Mouse (Mus musculus): ENCODE measurements at regions not wholly inside any gene's neighbourhood (a gene's known extent, or its start where the extent isn't known, plus 50 kb on each side); places are given as distances from the start of the nearest gene placed in this dataset.

DNA sequence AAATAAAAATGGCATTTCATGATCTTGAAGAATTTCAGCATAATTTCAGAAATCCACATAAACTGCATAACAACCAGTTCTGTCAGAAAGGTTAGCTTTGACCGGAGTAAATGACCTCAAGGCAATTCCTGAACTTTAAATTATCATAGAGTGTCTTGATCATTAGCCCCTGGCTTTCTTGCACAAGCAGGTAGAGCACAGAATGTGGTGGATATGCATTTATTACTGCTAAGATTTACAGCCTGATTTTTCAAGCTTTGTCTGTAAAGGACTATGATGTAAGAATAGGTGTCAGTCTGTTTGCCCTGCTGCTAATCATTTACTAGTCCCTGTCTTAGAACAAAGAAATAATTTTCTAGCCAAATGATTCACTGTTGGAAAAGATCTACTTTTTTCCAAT lies 347.3 kb downstream of the Ppp1r3a start:
- no peak for DNase-seq (ENCODE audit: low read depth)

DNA sequence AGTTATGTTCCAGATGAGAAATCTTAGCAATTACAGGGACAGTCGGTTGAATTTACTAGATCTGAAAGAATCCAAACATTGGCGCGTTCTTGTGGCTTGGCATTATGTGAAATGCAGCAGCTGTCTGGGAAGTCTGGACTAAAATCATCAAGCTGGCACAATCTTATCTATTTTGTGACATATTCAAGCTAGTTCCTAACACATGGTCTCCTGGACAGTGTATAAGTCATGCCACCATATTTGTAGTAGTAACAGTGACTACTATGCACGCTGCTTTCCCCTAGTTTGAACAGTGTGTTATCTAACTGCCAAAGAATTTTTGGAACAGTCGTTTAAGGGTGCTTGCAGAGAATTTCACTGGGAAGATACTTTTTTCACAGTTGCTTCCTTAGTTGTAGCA lies 396.8 kb downstream of the Ppp1r3a start:
- no peak for DNase-seq (ENCODE audit: low read depth)
